Mouse (Mus musculus) liver, adult 2 months (tissue): ENCODE data around the gene Lsm2.
"Not testable (repeated sequence)": the region's sequence is repeated elsewhere in the genome, so short reads cannot be mapped to it uniquely, and the experiment has no call there.

Experiments
- CTCF ChIP-seq: fragments of 200-500 bp; IDR thresholded peaks from 2 replicates; pipeline ENCODE4 v1.5.1; 2011; ENCODE audit warnings: low read depth, low read length, control low read depth
- POLR2A ChIP-seq: fragments of 200-500 bp; IDR thresholded peaks from 2 replicates; pipeline ENCODE4 v1.6.1; 2011; ENCODE audit warnings: low read length, control low read depth; ENCODE audit not compliant: insufficient read depth; ENCODE audit errors: extremely low read depth

DNA sequence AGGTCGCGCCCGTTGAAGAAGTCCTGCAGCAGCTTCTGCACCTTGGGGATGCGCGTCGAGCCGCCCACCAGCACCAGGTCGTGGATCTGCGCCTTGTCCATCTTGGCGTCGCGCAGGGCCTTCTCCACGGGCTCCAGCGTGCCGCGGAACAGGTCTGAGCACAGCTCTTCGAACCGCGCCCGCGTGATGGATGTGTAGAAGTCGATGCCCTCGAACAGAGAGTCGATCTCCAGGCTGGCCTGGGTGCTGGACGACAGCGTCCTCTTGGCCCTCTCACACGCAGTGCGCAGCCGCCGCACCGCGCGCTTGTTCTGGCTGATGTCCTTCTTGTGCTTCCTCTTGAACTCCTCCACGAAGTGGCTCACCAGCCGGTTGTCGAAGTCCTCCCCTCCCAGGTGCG lies 10.8 kb upstream of the Lsm2 start:
- not testable (repeated sequence) for TF ChIP-seq CTCF, POLR2A
